Mouse (Mus musculus) heart, postnatal 0 days (tissue): ENCODE data around the gene Slc16a9. TPM values are rescaled to one million over a fixed set of nuclear protein-coding genes. Genes with fewer than 3 reads are reported as not detected.

ENCODE experiments used
- ATAC-seq: fragments of 200-750 bp; cut with Nextera tagmentation; 2 replicates; pipeline ENCODE4 v1.8.0; 2017; ENCODE audit warnings: low read depth, moderate number of reproducible peaks, moderate library complexity; ENCODE audit not compliant: insufficient read depth
- DNase-seq: peaks from one replicate; pipeline ENCODE4 v3.0.0-alpha.2; 2016; ENCODE audit warnings: low spot score
- H3K27ac ChIP-seq: fragments of 300-500 bp; sonication (generic); 2 replicates; pipeline ENCODE4 v1.5.1; 2014; ENCODE audit warnings: low read depth, mild to moderate bottlenecking
- H3K27me3 ChIP-seq: fragments of 300-500 bp; sonication (generic); 2 replicates; pipeline ENCODE4 v1.6.1; 2014; ENCODE audit warnings: low read length, mixed read lengths; ENCODE audit not compliant: control insufficient read depth, insufficient read depth
- H3K36me3 ChIP-seq: fragments of 300-500 bp; sonication (generic); replicated peaks from 2 replicates; pipeline ENCODE4 v1.6.1; 2014; ENCODE audit warnings: low read length, mixed read lengths; ENCODE audit not compliant: control insufficient read depth, insufficient read depth
- H3K4me1 ChIP-seq: fragments of 300-500 bp; sonication (generic); 2 replicates; pipeline ENCODE4 v1.6.1; 2014; ENCODE audit warnings: antibody characterized with exemption; ENCODE audit not compliant: control insufficient read depth, insufficient read depth
- H3K4me2 ChIP-seq: fragments of 300-500 bp; sonication (generic); 2 replicates; pipeline ENCODE4 v1.6.1; 2014; ENCODE audit warnings: low read depth, mild to moderate bottlenecking, low read length, moderate library complexity
- H3K4me3 ChIP-seq: fragments of 300-500 bp; sonication (generic); 2 replicates; pipeline ENCODE4 v1.5.1; 2014; ENCODE audit warnings: low read depth, low read length
- H3K9ac ChIP-seq: fragments of 300-500 bp; sonication (generic); replicated peaks from 2 replicates; pipeline ENCODE4 v1.6.1; 2014; ENCODE audit warnings: low read depth, low read length, mixed read lengths
- H3K9me3 ChIP-seq: fragments of 300-500 bp; sonication (generic); replicated peaks from 2 replicates; pipeline ENCODE4 v1.6.1; 2016; ENCODE audit warnings: low read length; ENCODE audit not compliant: control insufficient read depth
- CTCF ChIP-seq: IDR thresholded peaks from 2 replicates; pipeline ENCODE4 v1.5.1; 2016; ENCODE audit warnings: antibody characterized with exemption, control low read depth, low read depth
- EP300 ChIP-seq: IDR thresholded peaks from 2 replicates; pipeline ENCODE4 v1.6.1; 2016; ENCODE audit warnings: antibody characterized with exemption, low read depth
- WGBS: fragments of 180-500 bp; shearing (Covaris S2); extraction: QIAGEN DNeasy Blood & Tissue Kit; methylation state at CpG from one replicate; pipeline ENCODE4 v1.1.7; 2014; 5-methylcytosine and 5-hydroxymethylcytosine counted together
- polyA plus RNA-seq: library from polyadenylated mRNA; unstranded; fragments of >200 nt; fragmentation: Nextera tagmentation; extraction: Ambion mirVana; gene quantifications from 2 replicates; pipeline ENCODE4 v1.2.1, GENCODE M21; 2015
- total RNA-seq: library from RNA; depleted of rRNA; stranded (reverse); fragments of >200 nt; gene quantifications from 2 replicates; pipeline ENCODE4 v1.2.3, GENCODE M21; 2014; ENCODE audit warnings: low replicate concordance

Slc16a9 gene
- total and polyA plus RNA-seq, 2 experiments from 2014 or later, result 0.86 to 1.6 TPM

- ATAC-seq (no peak), DNase-seq (no peak)
- Histone ChIP-seq H3K9me3 (no peaks in the 10 kb centered on the region), H3K27ac (no peak overlapping the region), H3K4me2 (no peak overlapping the region), H3K4me1 (no peaks in the 10 kb centered on the region), H3K27me3 (no peaks in the 10 kb centered on the region), H3K36me3 (peaks cover 5% of the 10 kb centered on the region; the same call in 1 of the 2 replicates), H3K9ac (no peak overlapping the region), H3K4me3 (no peak overlapping the region)
- TF ChIP-seq CTCF (no peak), EP300 (no peak)
- WGBS, result 66% methylated on average over 6 of the region's 6 CpGs
These were observed 46.9 kb upstream of the Slc16a9 start for GRCm38 (mm10) chr10:70198012-70198411.

GRCm38 (mm10) chr10:70198951-70199463 lies 45.9 kb upstream of the Slc16a9 start:
- Histone ChIP-seq H3K4me2 (no peak overlapping the region), H3K9me3 (no peaks in the 10 kb centered on the region), H3K27me3 (no peaks in the 10 kb centered on the region), H3K4me3 (no peak overlapping the region), H3K27ac (no peak overlapping the region), H3K4me1 (no peaks in the 10 kb centered on the region), H3K36me3 (no peaks in the 10 kb centered on the region), H3K9ac (no peak overlapping the region)
- DNase-seq, result no peak
- no peak for TF ChIP-seq CTCF
- no peak for TF ChIP-seq EP300
- WGBS, result 86% methylated on average over 7 of the region's 7 CpGs
- no peak for ATAC-seq

- Histone ChIP-seq H3K9me3 (no peaks in the 10 kb centered on the region), H3K36me3 (no peaks in the 10 kb centered on the region), H3K9ac (no peak overlapping the region), H3K4me1 (no peaks in the 10 kb centered on the region), H3K4me2 (no peak overlapping the region), H3K27ac (no peak overlapping the region), H3K4me3 (no peak overlapping the region), H3K27me3 (no peaks in the 10 kb centered on the region)
- no peak for DNase-seq
- no peak for TF ChIP-seq EP300
- no peak for TF ChIP-seq CTCF
- no peak for ATAC-seq
- 80% methylated on average over 6 of the region's 6 CpGs for WGBS
These were observed 45.3 kb upstream of the Slc16a9 start for GRCm38 (mm10) chr10:70199466-70200210.

- no peaks in the 10 kb centered on the region for H3K36me3 ChIP-seq
- WGBS, result 71% methylated on average over 12 of the region's 12 CpGs
- no peaks in the 10 kb centered on the region for H3K27me3 ChIP-seq
- TF ChIP-seq CTCF, result no peak
- no peak for TF ChIP-seq EP300
- H3K4me3 ChIP-seq, result no peak overlapping the region
- no peak overlapping the region for H3K4me2 ChIP-seq
- no peak for DNase-seq
- H3K9me3 ChIP-seq, result no peaks in the 10 kb centered on the region
- H3K4me1 ChIP-seq, result no peaks in the 10 kb centered on the region
- H3K9ac ChIP-seq, result no peak overlapping the region
- no peak for ATAC-seq
- H3K27ac ChIP-seq, result no peak overlapping the region
These were observed 43.9 kb upstream of the Slc16a9 start for GRCm38 (mm10) chr10:70200889-70201500.

- 54% methylated on average over 17 of the region's 17 CpGs for WGBS
- no peaks in the 10 kb centered on the region for H3K4me1 ChIP-seq
- no peak within 1 kb of the TSS for H3K27ac ChIP-seq
- ATAC-seq (no peak), DNase-seq (no peak)
- H3K4me2 ChIP-seq, result peak within 1 kb of the TSS; percentile 4; the same call in 1 of the 2 replicates
- no peaks in the 10 kb centered on the region for H3K9me3 ChIP-seq
- TF ChIP-seq EP300 (no peak), CTCF (no peak)
- H3K9ac ChIP-seq, result no peak within 1 kb of the TSS
- H3K4me3 ChIP-seq, result no peak within 1 kb of the TSS
- H3K27me3 ChIP-seq, result no peaks in the 10 kb centered on the region
- H3K36me3 ChIP-seq, result no peaks in the 10 kb centered on the region
These were observed 40.1 kb upstream of the Slc16a9 start, which contains the start of gene Mrln for GRCm38 (mm10) chr10:70204505-70205399. Gene Mrln, plus strand, starts transcription at chr10:70204664.
